Mouse (Mus musculus) layer of hippocampus, postnatal 36 days (tissue): Measurements from ENCODE around the gene Clrn2. TPM values are rescaled to one million over a fixed set of nuclear protein-coding genes. Genes with fewer than 3 reads are reported as not detected.

Experiments
- total RNA-seq, 2 experiments: library from RNA; stranded (reverse); gene quantifications; 2 replicates each; pipeline ENCODE4 v1.2.3; 2021

Clrn2 gene
- total RNA-seq, 2 experiments from 2014 or later: 0.37 to 1.1 TPM

Other genes starting within 250 kb of the Clrn2 start
- 100 to 1,000 TPM; 156 to 169 TPM for gene Qdpr, start 3.5 kb upstream of the Clrn2 start, total RNA-seq
- gene Lap3, start 39.6 kb downstream of the Clrn2 start, total RNA-seq: 10 to 100 TPM; 58.7 to 63.4 TPM
- gene Med28, start 66.5 kb downstream of the Clrn2 start, total RNA-seq: 100 to 1,000 TPM; 106 to 112 TPM
- 1 to 10 TPM; 6.8 to 7.4 TPM for gene Fam184b, start 185.9 kb downstream of the Clrn2 start, total RNA-seq
- gene Ncapg, start 216.2 kb downstream of the Clrn2 start, total RNA-seq: under 1 TPM; 0.30 to 0.38 TPM